Mouse (Mus musculus) cortical plate, adult 2 months (tissue): ENCODE data around the gene Tmeff2. TPM values are rescaled to one million over a fixed set of nuclear protein-coding genes. Genes with fewer than 3 reads are reported as not detected.

Experiments used
- H3K27ac ChIP-seq: fragments of 200-500 bp; 2 replicates; pipeline ENCODE4 v1.5.1; 2012; ENCODE audit warnings: low read length, control low read depth, inconsistent platforms; ENCODE audit not compliant: insufficient read depth
- H3K4me1 ChIP-seq: fragments of 200-500 bp; 2 replicates; pipeline ENCODE4 v1.6.1; 2011; ENCODE audit warnings: low read length; ENCODE audit not compliant: control insufficient read depth, insufficient read depth
- H3K4me3 ChIP-seq: fragments of 200-500 bp; 2 replicates; pipeline ENCODE4 v1.5.1; 2011; ENCODE audit warnings: mild to moderate bottlenecking, low read length, control low read depth; ENCODE audit not compliant: insufficient read depth
- CTCF ChIP-seq: fragments of 200-500 bp; IDR thresholded peaks from 2 replicates; pipeline ENCODE4 v1.5.1; 2011; ENCODE audit warnings: mild to moderate bottlenecking, control low read depth, low read length; ENCODE audit not compliant: insufficient read depth; ENCODE audit errors: extremely low read depth
- POLR2A ChIP-seq: fragments of 200-500 bp; IDR thresholded peaks from 2 replicates; pipeline ENCODE4 v1.6.1; 2011; ENCODE audit warnings: mild to moderate bottlenecking, low read length, control low read depth; ENCODE audit not compliant: insufficient read depth; ENCODE audit errors: extremely low read depth
- polyA plus RNA-seq: library from polyadenylated mRNA; depleted of rRNA; stranded (reverse); fragments of >200 nt; gene quantifications from 2 replicates; pipeline ENCODE4 v1.2.3, GENCODE M21; 2012

Tmeff2 gene
- polyA plus RNA-seq, 1 experiment = 63.0 TPM

DNA sequence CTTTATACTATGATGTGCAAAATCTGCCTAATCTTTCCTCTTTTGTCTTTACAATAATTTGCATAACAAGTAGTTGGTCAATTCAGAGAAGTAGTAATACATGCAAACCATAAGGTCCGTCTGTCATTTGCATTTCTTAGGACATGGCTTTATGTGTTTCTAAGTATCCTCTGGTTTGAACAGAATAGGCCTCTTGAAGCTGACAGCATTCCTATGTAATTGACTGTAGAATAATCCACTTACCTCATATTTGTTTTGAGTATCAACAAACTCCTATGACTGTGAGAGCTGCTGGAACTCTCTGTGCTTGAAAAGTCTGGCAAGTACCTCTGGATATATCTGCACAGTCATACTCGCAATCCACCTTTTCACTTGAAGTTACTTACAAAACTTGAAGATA lies 194.3 kb downstream of the Tmeff2 start:
- Histone ChIP-seq H3K4me3 (no peak overlapping the region), H3K4me1 (peaks cover 1% of the 10 kb centered on the region), H3K27ac (no peak overlapping the region)
- TF ChIP-seq CTCF (no peak), POLR2A (no peak)

DNA sequence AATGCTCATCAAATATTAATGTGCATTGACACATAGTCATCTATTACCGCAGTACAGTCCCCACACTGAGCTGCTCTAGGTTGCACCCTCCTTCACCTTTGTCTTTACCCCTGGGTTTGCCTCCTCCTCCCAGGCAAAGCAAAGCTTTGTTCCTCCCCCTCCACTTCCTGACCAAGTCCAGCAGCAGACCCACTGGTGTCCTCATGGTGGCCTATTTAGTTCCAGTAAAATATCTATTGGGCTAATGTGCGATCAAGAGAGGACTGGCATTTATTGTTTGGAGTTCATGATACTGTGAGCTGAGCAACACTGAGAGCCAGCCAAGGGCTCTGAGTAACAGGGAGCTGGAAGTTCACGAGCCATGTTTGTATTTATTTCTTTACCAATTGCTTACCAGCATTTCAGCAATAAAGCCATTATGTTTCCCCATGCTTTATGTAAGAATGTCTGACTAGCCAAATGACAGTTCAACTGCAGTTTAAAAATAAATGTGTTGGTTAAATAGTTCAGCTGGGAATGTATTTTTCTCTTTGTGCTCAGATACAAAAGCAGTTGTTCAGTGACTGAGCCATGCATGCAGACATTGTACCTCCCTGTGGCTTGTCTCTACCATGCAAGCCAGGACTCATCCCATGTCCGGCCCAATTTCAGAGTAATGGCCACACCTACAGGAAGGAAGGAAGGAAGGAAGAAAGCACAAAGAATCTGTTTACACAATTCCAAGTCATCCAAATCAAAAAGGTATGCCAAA lies 196.6 kb downstream of the Tmeff2 start:
- peaks cover 1% of the 10 kb centered on the region; the same call in 1 of the 2 replicates for H3K4me1 ChIP-seq
- H3K27ac ChIP-seq = no peak overlapping the region
- no peak overlapping the region for H3K4me3 ChIP-seq
- TF ChIP-seq POLR2A = no peak
- TF ChIP-seq CTCF = no peak

DNA sequence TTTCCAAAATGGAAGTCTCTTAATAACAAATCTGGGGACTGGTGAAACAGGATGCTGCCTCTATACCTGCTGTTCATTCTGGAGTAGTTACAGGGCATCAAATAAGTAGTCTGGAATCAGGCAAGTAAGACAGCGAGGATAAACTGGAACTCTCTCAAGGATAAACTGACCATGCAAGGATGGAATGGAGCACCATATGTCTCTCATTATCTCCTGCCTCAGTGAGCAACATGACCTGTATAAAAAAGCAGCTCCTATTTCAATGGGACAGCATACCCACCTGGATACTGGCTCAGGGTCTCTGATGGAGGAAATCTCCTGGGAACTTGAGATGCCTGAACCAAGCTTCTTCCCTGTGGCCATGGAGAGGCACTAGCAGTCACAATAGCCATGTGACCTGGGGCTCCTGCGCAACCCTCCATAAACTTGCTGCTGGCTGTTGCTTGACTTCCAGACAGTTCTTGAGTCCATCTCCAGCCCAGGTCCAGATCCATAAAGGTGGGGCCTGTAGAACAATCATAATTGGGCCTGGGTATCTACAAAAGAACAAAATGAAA lies 200.7 kb downstream of the Tmeff2 start:
- TF ChIP-seq POLR2A (no peak), CTCF (no peak)
- no peak overlapping the region for H3K27ac ChIP-seq
- H3K4me3 ChIP-seq = no peak overlapping the region
- H3K4me1 ChIP-seq = peaks cover 1% of the 10 kb centered on the region; the same call in 1 of the 2 replicates

DNA sequence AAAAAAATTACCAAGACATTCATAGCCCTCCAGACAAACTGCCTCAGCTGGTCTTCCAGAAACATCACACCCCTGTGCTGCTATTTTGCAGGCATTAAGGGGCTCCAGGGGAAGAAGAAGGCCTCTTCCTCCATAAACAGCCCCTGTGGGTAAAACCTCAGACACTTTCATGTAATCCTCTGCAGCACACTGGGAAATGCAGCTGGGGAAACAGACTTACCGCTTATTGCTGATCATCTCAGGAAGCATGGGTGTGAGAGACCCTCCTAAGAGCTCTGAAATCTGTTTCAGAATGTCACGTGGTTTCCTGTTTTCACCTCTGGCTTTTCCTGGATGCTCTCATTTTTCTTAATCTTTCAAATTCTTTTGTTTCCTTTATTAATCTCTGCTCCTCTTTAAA lies 204.3 kb downstream of the Tmeff2 start:
- Histone ChIP-seq H3K4me3 (no peak overlapping the region), H3K4me1 (no peaks in the 10 kb centered on the region; the same call in 1 of the 2 replicates), H3K27ac (no peak overlapping the region)
- TF ChIP-seq POLR2A (no peak), CTCF (no peak)

DNA sequence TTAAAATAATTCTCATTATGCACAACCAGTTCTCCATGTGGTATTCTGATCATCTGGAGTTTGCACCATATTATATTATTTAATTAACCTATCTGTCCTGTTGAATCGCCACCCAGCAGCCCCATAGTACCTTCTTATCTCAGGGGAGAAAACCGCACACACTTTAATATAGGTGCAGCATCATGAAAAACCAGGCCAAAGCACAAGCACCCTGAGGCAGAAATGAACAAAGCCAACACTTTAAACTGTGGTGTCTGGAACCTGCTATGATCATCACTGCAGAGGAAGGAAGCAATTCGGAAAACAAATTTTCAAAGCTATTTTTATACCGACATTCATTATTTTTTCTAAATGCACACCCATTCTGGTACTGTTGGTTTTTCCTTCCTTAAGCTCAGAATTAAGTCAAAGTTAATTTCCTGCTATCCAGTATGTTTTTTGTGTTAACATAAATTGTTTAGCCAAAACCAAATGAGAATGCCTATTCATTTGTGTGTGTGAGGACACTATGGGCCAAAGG lies 206.0 kb downstream of the Tmeff2 start:
- Histone ChIP-seq H3K4me1 (no peaks in the 10 kb centered on the region; the same call in 1 of the 2 replicates), H3K4me3 (no peak overlapping the region), H3K27ac (no peak overlapping the region)
- TF ChIP-seq CTCF (no peak), POLR2A (no peak)

DNA sequence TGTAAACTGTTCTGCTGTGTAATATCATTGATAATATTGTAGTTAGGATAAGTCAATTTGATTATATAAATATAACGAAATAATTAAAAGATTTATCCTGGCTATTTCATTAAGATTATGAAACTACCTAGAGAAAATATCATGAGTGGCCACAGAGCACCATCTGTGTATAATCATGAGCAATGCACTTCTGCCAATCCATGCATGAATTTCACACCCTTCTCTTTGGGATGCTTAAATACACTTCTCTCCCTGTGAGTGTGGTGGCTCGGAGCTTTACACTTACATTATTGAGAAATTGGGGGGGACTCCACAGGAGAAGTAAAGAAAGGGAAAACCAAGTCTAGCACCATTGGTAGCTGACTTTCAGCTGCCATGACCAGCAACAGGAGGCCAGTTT lies 206.9 kb downstream of the Tmeff2 start:
- TF ChIP-seq CTCF (no peak), POLR2A (no peak)
- no peak overlapping the region for H3K4me3 ChIP-seq
- H3K4me1 ChIP-seq = no peaks in the 10 kb centered on the region; the same call in 1 of the 2 replicates
- no peak overlapping the region for H3K27ac ChIP-seq

DNA sequence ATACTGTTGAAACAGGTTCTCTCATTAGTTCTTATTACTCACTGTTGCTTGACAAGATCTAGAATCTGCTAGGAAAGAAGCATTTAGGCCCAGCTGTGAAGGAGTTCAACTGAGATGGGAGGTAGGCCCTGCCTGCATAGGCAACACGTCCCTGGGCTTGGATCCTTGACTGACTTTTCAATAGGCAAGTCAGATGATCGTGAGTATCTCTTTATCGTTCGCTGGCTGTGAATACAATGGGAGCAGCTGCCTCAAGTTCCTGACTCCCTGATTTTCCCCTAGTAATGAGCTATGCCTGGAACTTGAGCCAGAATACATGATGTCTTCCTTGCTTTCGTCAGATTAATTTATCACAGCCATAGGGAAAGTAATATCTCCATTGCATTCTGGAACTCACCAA lies 214.3 kb downstream of the Tmeff2 start:
- peak overlapping the region; percentile 73 for H3K27ac ChIP-seq
- H3K4me3 ChIP-seq = no peak overlapping the region
- peaks cover 7% of the 10 kb centered on the region; the same call in 1 of the 2 replicates for H3K4me1 ChIP-seq
- no peak for TF ChIP-seq POLR2A
- TF ChIP-seq CTCF = no peak

DNA sequence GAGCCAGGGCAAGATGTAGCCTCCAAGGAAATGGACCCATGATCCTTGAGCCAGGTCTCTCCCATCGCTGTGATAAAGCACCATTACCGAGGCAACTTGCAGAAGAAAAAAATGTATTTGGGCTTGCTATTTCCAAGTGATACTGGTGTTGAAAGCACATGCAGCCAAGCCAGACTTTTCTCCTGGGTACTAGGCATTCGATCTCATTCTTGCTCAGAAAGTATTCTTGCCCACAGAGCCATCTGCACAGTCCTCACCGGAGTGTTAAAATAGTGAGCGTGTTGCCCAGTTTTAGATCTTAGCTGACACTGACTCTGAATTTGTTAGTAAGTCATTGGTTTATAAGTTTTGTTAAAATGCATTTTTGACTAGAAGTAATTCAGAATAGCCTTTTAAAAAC lies 215.3 kb downstream of the Tmeff2 start:
- H3K4me3 ChIP-seq = no peak overlapping the region
- peaks cover 7% of the 10 kb centered on the region; the same call in 1 of the 2 replicates for H3K4me1 ChIP-seq
- H3K27ac ChIP-seq = no peak overlapping the region
- TF ChIP-seq POLR2A (no peak), CTCF (no peak)

DNA sequence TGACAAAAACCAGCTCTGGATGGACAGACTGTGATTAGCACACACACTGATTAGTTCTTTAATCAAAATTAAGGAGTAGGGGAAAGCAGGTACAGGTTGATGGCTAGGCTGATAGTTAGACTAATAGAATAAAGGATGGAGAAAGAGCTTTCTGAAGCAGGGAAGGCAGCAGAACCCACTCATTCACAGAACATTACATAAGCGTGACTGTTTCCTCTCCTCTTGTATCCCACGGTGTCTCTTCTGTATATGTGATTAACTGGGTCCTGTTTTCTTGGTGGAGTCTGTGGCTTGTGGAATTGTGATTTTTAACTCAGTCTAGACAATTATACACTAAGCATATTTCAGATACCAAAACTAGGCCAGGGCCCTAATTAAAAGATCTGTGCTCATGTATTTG lies 217.4 kb downstream of the Tmeff2 start:
- TF ChIP-seq CTCF (no peak), POLR2A (no peak)
- Histone ChIP-seq H3K4me3 (no peak overlapping the region), H3K27ac (no peak overlapping the region), H3K4me1 (peaks cover 8% of the 10 kb centered on the region; the same call in 1 of the 2 replicates)
